Mouse (Mus musculus): ENCODE measurements around the gene H2-Q2.
"Not testable (repeated sequence)": the region's sequence is repeated elsewhere in the genome, so short reads cannot be mapped to it uniquely, and the experiment has no call there.

GRCm38 (mm10) chr17:35329714-35330113 lies 12.3 kb upstream of the H2-Q2 start:
- not testable (repeated sequence) for TF ChIP-seq CTCF (conservative IDR thresholded peaks at IDR 0.05; ENCODE audit: low read length); POU5F1 (IDR thresholded peaks at IDR 0.05; ENCODE audit: borderline replicate concordance, low read length); NANOG (IDR thresholded peaks at IDR 0.05; ENCODE audit: borderline replicate concordance, low read length)

Measured in E14TG2a.4 (cell line).